Mouse (Mus musculus): ENCODE results near the gene Serac1. TPM values are rescaled to one million over a fixed set of nuclear protein-coding genes. Genes with fewer than 3 reads are reported as not detected.

Gene Serac1
- total and polyA plus RNA-seq, 3 experiments = 4.1 to 5.9 TPM; not detected in 1

DNA sequence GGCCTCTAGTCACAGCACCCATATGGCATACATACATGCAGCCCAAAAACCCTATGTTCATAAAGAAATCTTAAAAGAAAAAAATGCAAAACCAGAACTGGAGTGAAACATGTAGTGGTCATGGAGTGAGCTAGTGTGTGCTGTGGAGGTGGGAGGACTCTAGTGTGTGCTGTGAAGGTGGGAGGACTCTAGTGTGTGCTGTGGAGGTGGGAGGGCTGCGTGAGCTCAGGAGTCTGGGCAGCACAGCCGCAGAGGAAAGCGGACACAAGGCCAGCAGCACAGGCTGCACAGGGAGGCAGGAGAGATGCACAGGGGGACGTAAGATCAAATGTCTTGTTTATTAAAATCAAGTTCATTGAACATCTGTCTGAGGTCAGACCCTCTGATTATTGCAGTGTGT lies 44.2 kb upstream of the Serac1 start:
- no peaks in the 10 kb centered on the region for H3K4me1 ChIP-seq (ENCODE audit: control insufficient read depth in 1 of 2, insufficient read depth in 2 of 2, low read length in 2 of 2)
- no peak for TF ChIP-seq E2F4 (IDR thresholded peaks at IDR 0.05; ENCODE audit: borderline replicate concordance, low read depth, low read length)
- no peak for TF ChIP-seq UBTF (IDR thresholded peaks at IDR 0.05; ENCODE audit: borderline replicate concordance, insufficient read depth, low read depth, low read length)
- no peak for TF ChIP-seq POLR2AphosphoS5 (IDR thresholded peaks at IDR 0.05; ENCODE audit: borderline replicate concordance, low read depth, low read length)
- no peak for TF ChIP-seq USF1 (IDR thresholded peaks at IDR 0.05; ENCODE audit: low read depth, low read length)
- H3K36me3 ChIP-seq (ENCODE audit: control insufficient read depth in 1 of 2, insufficient read depth in 2 of 2, low read length in 2 of 2) = peaks cover 0 to 4% of the 10 kb centered on the region in 2 experiments; a peak in 1 of 4 replicates
- no peak overlapping the region for H3K27ac ChIP-seq (ENCODE audit: control insufficient read depth, low read depth, low read length)
- no peaks in the 10 kb centered on the region for H3K9me3 ChIP-seq (replicated peaks; ENCODE audit: insufficient read depth, low read length)
- no peaks in the 10 kb centered on the region for H3K79me2 ChIP-seq (ENCODE audit: control insufficient read depth, insufficient read depth, low read length, poor library complexity)
- no peak for DNase-seq (ENCODE audit: low read depth, low spot score)
- H3K27me3 ChIP-seq (ENCODE audit: control insufficient read depth in 1 of 2, insufficient read depth in 2 of 2, low read length in 2 of 2) = no peaks in the 10 kb centered on the region
- no peak overlapping the region for H3K9ac ChIP-seq (ENCODE audit: control insufficient read depth, low read depth, low read length, poor library complexity, severe bottlenecking)
- H3K4me3 ChIP-seq (ENCODE audit: control insufficient read depth in 1 of 2, insufficient read depth in 1 of 2, low read depth in 2 of 2, low read length in 2 of 2) = no peak overlapping the region

DNA sequence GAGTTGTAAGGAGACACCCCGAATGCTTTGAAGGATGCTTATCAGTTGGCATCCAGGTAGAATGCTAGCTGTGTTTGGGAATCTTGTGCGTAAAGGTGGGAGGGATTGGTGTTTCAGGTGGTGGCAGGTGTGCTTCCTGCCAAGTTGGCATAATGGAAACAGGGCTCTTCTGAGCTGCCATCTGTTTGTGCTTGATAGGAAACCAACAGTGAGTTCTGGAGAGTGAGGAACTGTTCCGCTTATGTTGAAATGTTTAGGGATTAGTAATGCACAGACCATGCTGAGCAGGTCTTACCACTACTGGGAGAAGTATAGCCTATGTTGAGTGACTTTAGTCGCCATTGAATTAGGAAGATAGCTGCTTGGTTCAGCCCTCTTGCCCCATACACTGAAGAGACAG lies 39.3 kb upstream of the Serac1 start:
- Histone ChIP-seq H3K4me3 (ENCODE audit: control insufficient read depth in 1 of 2, insufficient read depth in 1 of 2, low read depth in 2 of 2, low read length in 2 of 2) (no peak overlapping the region), H3K27ac (ENCODE audit: control insufficient read depth, low read depth, low read length) (no peak overlapping the region), H3K27me3 (ENCODE audit: control insufficient read depth in 1 of 2, insufficient read depth in 2 of 2, low read length in 2 of 2) (no peaks in the 10 kb centered on the region), H3K36me3 (ENCODE audit: control insufficient read depth in 1 of 2, insufficient read depth in 2 of 2, low read length in 2 of 2) (peaks cover 0 to 4% of the 10 kb centered on the region in 2 experiments; a peak in 1 of 4 replicates), H3K9me3 (replicated peaks; ENCODE audit: insufficient read depth, low read length) (no peaks in the 10 kb centered on the region), H3K9ac (ENCODE audit: control insufficient read depth, low read depth, low read length, poor library complexity, severe bottlenecking) (no peak overlapping the region), H3K79me2 (ENCODE audit: control insufficient read depth, insufficient read depth, low read length, poor library complexity) (no peaks in the 10 kb centered on the region), H3K4me1 (ENCODE audit: control insufficient read depth in 1 of 2, insufficient read depth in 2 of 2, low read length in 2 of 2) (no peaks in the 10 kb centered on the region)
- TF ChIP-seq GATA1 (IDR thresholded peaks at IDR 0.05; ENCODE audit: low read depth, low read length) (no peak), SIN3A (IDR thresholded peaks at IDR 0.05; ENCODE audit: low read length) (no peak), JUND (IDR thresholded peaks at IDR 0.05; ENCODE audit: low read depth, low read length) (no peak), POLR2AphosphoS5 (IDR thresholded peaks at IDR 0.05; ENCODE audit: borderline replicate concordance, low read depth, low read length) (no peak), UBTF (IDR thresholded peaks at IDR 0.05; ENCODE audit: borderline replicate concordance, insufficient read depth, low read depth, low read length) (no peak), TAL1 (IDR thresholded peaks at IDR 0.05; ENCODE audit: low read length) (no peak), USF2 (IDR thresholded peaks at IDR 0.05; ENCODE audit: borderline replicate concordance in 1 of 2, insufficient read depth in 1 of 2, low read depth in 1 of 2, low read length in 2 of 2) (no peak), MAFK (IDR thresholded peaks at IDR 0.05; ENCODE audit: borderline replicate concordance, low read depth, low read length) (no peak), SMC3 (IDR thresholded peaks at IDR 0.05; ENCODE audit: low read depth, low read length) (no peak), MAZ (IDR thresholded peaks at IDR 0.05; ENCODE audit: low read depth, low read length) (no peak), MAX (IDR thresholded peaks at IDR 0.05; ENCODE audit: low read length) (no peak), NRF1 (IDR thresholded peaks at IDR 0.05; ENCODE audit: insufficient read depth, low read depth, low read length, poor library complexity, severe bottlenecking) (no peak), GABPA (IDR thresholded peaks at IDR 0.05; ENCODE audit: low read depth, low read length) (no peak), NELFE (IDR thresholded peaks at IDR 0.05; ENCODE audit: low read depth, low read length) (no peak)
- DNase-seq (ENCODE audit: low read depth, low spot score) = no peak

Measured in MEL (cell line).